ENCODE assay signal across 8 mouse cellular contexts in genomic region chrX:152001737-152002710, GRCm38 (mm10). TPM values are rescaled to one million over a fixed set of nuclear protein-coding genes. Genes with fewer than 3 reads are reported as not detected.
A peak's percentile ranks its signal among the peaks of the same experiment; 100 is the strongest.
DNase-seq lines count a peak whose midpoint lies in the region; ATAC-seq lines count a peak whose summit lies in the region.

Gene Hsd17b10, plus strand, starts transcription at chrX:152001845.

- H3K9ac ChIP-seq in heart, embryonic 15.5 days, result peak within 1 kb of the TSS; percentile 52
- peak within 1 kb of the TSS; percentile 51 for H3K9ac ChIP-seq in liver, embryonic 15.5 days
- peak within 1 kb of the TSS; percentile 52 for H3K9ac ChIP-seq in neural tube, embryonic 12.5 days

- H3K27ac ChIP-seq in forebrain, embryonic 10.5 days, result peak within 1 kb of the TSS; percentile 86
- peak within 1 kb of the TSS; percentile 70 for H3K27ac ChIP-seq in heart, embryonic 15.5 days
- H3K27ac ChIP-seq in liver, embryonic 15.5 days (replicated peaks), result peak within 1 kb of the TSS; percentile 70
- no peak within 1 kb of the TSS for H3K27ac ChIP-seq in neural tube, embryonic 12.5 days

- peaks cover 100% of the 10 kb centered on the region for H3K27me3 ChIP-seq in forebrain, embryonic 10.5 days (ENCODE audit: poor library complexity, severe bottlenecking)
- peaks cover 27% of the 10 kb centered on the region for H3K27me3 ChIP-seq in heart, embryonic 15.5 days
- peaks cover 22% of the 10 kb centered on the region for H3K27me3 ChIP-seq in liver, embryonic 15.5 days
- peaks cover 30% of the 10 kb centered on the region for H3K27me3 ChIP-seq in neural tube, embryonic 12.5 days (replicated peaks)

- peak; percentile 99 for ATAC-seq in CD4-positive, CD25-positive, alpha-beta regulatory T cell, adult 4 months
- peak; percentile 96 for ATAC-seq in heart, embryonic 15.5 days (replicated peaks; ENCODE audit: insufficient number of reproducible peaks, insufficient read depth, low FRiP score, low read depth)
- peak; percentile 98 for ATAC-seq in liver, embryonic 15.5 days (ENCODE audit: insufficient read depth)
- ATAC-seq in neural tube, embryonic 12.5 days (ENCODE audit: low FRiP score, low read depth), result peak; percentile 97

- peak within 1 kb of the TSS; percentile 73 for H3K4me2 ChIP-seq in heart, embryonic 15.5 days
- H3K4me2 ChIP-seq in liver, embryonic 15.5 days, result peak within 1 kb of the TSS; percentile 80
- H3K4me2 ChIP-seq in neural tube, embryonic 12.5 days (replicated peaks), result peak within 1 kb of the TSS; percentile 68

- peaks cover 37% of the 10 kb centered on the region for H3K36me3 ChIP-seq in forebrain, embryonic 10.5 days (replicated peaks)
- H3K36me3 ChIP-seq in heart, embryonic 15.5 days, result no peaks in the 10 kb centered on the region
- 0 out of 2 replicates have a peak, but pooled peaks cover 7% of the 10 kb centered on the region for H3K36me3 ChIP-seq in liver, embryonic 15.5 days (replicated peaks)
- H3K36me3 ChIP-seq in neural tube, embryonic 12.5 days, result 0 out of 2 replicates have a peak, but pooled peaks cover 3% of the 10 kb centered on the region

- no peaks in the 10 kb centered on the region for H3K9me3 ChIP-seq in forebrain, embryonic 10.5 days
- H3K9me3 ChIP-seq in heart, embryonic 15.5 days (replicated peaks), result no peaks in the 10 kb centered on the region
- no peaks in the 10 kb centered on the region for H3K9me3 ChIP-seq in liver, embryonic 15.5 days (replicated peaks)
- H3K9me3 ChIP-seq in neural tube, embryonic 12.5 days, result no peaks in the 10 kb centered on the region

- H3K4me3 ChIP-seq in forebrain, embryonic 10.5 days, result peak within 1 kb of the TSS; percentile 59
- peak within 1 kb of the TSS; percentile 58 for H3K4me3 ChIP-seq in heart, embryonic 15.5 days
- peak within 1 kb of the TSS; percentile 60 for H3K4me3 ChIP-seq in liver, embryonic 15.5 days (replicated peaks)
- peak within 1 kb of the TSS; percentile 43 for H3K4me3 ChIP-seq in neural tube, embryonic 12.5 days

- WGBS in forebrain, embryonic 10.5 days, result 22% methylated on average over 38 of the region's 41 CpGs
- WGBS in heart, embryonic 15.5 days, result 17% methylated on average over 39 of the region's 41 CpGs
- 18% methylated on average over 41 of the region's 41 CpGs for WGBS in liver, embryonic 15.5 days (ENCODE audit: insufficient replicate concordance)
- WGBS in neural tube, embryonic 12.5 days, result 17% methylated on average over 40 of the region's 41 CpGs

- peak; percentile 64 for DNase-seq in c-Kit-negative CD71-positive TER-119-positive erythroid progenitor cells, embryonic 14.5 days (ENCODE audit: low read depth, low spot score)
- peak; percentile 81 for DNase-seq in forebrain, embryonic 10.5 days (ENCODE audit: extremely low spot score, low spot score)
- peak; percentile 90 to 91 for DNase-seq in kidney, postnatal 36 days
- peak; percentile 71 for DNase-seq in telencephalon, adult 2 months (ENCODE audit: low read depth, low spot score)

- peaks cover 4% of the 10 kb centered on the region; the same call in 1 of the 2 replicates for H3K4me1 ChIP-seq in forebrain, embryonic 10.5 days
- H3K4me1 ChIP-seq in heart, embryonic 15.5 days (replicated peaks), result no peaks in the 10 kb centered on the region
- peaks cover 9% of the 10 kb centered on the region for H3K4me1 ChIP-seq in liver, embryonic 15.5 days (replicated peaks)
- H3K4me1 ChIP-seq in neural tube, embryonic 12.5 days, result no peaks in the 10 kb centered on the region

RNA-seq across cellular contexts. Expression of gene Hsd17b10, which starts in this region (rescaled TPM):
- 100 to 1,000 TPM; 122 to 129 TPM for polyA plus RNA-seq in CD4-positive, CD25-positive, alpha-beta regulatory T cell, adult 4 months (2017; shearing (Covaris generic))
- 203 and 205 TPM in 2 replicates for polyA plus RNA-seq in forebrain, embryonic 10.5 days (2016; fragmentation: Nextera tagmentation; extraction: Ambion mirVana)
- polyA plus RNA-seq in heart, embryonic 15.5 days (2015; fragmentation: Nextera tagmentation; extraction: Ambion mirVana), result 193 and 211 TPM in 2 replicates
- polyA plus RNA-seq in liver, embryonic 15.5 days (2015; fragmentation: Nextera tagmentation; extraction: Ambion mirVana), result 106 and 113 TPM in 2 replicates
- polyA plus RNA-seq in neural tube, embryonic 12.5 days (2016; fragmentation: Nextera tagmentation; extraction: Ambion mirVana), result 139 and 145 TPM in 2 replicates
